Comparison of ENCODE assay signal across 15 mouse cellular contexts in genomic region chr16:54498270-54498669, GRCm38 (mm10).
"Had no signal": no experiment of that assay in that cellular context is flagged by ENCODE, and none has a peak within 500 bp of the region (broad histone marks: within the 10 kb centered on the region; RNA-seq: fewer than 3 reads in every experiment).

No protein-coding gene starts in this region.

- H3K36me3 ChIP-seq: midbrain, embryonic 10.5 days; midbrain, embryonic 12.5 days; neural tube, embryonic 12.5 days; stomach, embryonic 15.5 days had no signal

- ATAC-seq: midbrain, embryonic 16.5 days had no signal

- H3K9ac ChIP-seq: lung, embryonic 14.5 days; midbrain, embryonic 12.5 days; neural tube, embryonic 12.5 days; stomach, embryonic 15.5 days had no signal

- DNase-seq: lung, adult 18-20 months; lung, embryonic 14.5 days; lung, postnatal 10 days; lung, postnatal 4 days; midbrain, embryonic 14.5 days; right cerebral cortex, postnatal 14 days; thymus, adult 18-20 months; thymus, postnatal 14 days; thymus, postnatal 36 days had no signal

- H3K9me3 ChIP-seq: midbrain, embryonic 10.5 days; midbrain, embryonic 12.5 days; neural tube, embryonic 12.5 days; stomach, embryonic 15.5 days had no signal

- H3K4me2 ChIP-seq: lung, embryonic 14.5 days; midbrain, embryonic 12.5 days; neural tube, embryonic 12.5 days; stomach, embryonic 15.5 days had no signal

- H3K4me3 ChIP-seq: midbrain, embryonic 10.5 days; midbrain, embryonic 12.5 days; neural tube, embryonic 12.5 days; stomach, embryonic 15.5 days had no signal

- H3K27me3 ChIP-seq: midbrain, embryonic 12.5 days; neural tube, embryonic 12.5 days; stomach, embryonic 15.5 days had no signal

- H3K4me1 ChIP-seq: midbrain, embryonic 10.5 days; midbrain, embryonic 12.5 days; neural tube, embryonic 12.5 days; stomach, embryonic 15.5 days had no signal

- H3K27ac ChIP-seq: midbrain, embryonic 10.5 days; midbrain, embryonic 12.5 days; neural tube, embryonic 12.5 days; stomach, embryonic 15.5 days; stomach, postnatal 0 days had no signal
